ENCODE assay signal across 13 mouse cellular contexts in genomic region chr4:85405276-85405675, GRCm38 (mm10).
DNase-seq lines count a peak whose midpoint lies in the region; ATAC-seq lines count a peak whose summit lies in the region.
"Had no signal": no experiment of that assay in that cellular context is flagged by ENCODE, and none has a peak within 500 bp of the region (broad histone marks: within the 10 kb centered on the region; RNA-seq: fewer than 3 reads in every experiment).

No protein-coding gene starts in this region.

- no peak for DNase-seq in hindbrain, embryonic 11.5 days (ENCODE audit: low spot score)
- DNase-seq in brain, adult 2 months (ENCODE audit: low read depth, low spot score), result peak; percentile 76
- no peak for DNase-seq in spleen, postnatal 14 days (ENCODE audit: low spot score in 2 of 2)
- DNase-seq: thymus, adult 18-20 months had no signal

- H3K36me3 ChIP-seq in hindbrain, embryonic 13.5 days, result no peaks in the 10 kb centered on the region
- H3K36me3 ChIP-seq in hindbrain, embryonic 11.5 days (ENCODE audit: control insufficient read depth, insufficient read depth, low read length), result no peaks in the 10 kb centered on the region
- no peaks in the 10 kb centered on the region for H3K36me3 ChIP-seq in forebrain, embryonic 16.5 days (ENCODE audit: control insufficient read depth, insufficient read depth)
- H3K36me3 ChIP-seq in midbrain, embryonic 12.5 days, result no peaks in the 10 kb centered on the region
- no peaks in the 10 kb centered on the region for H3K36me3 ChIP-seq in intestine, embryonic 16.5 days (ENCODE audit: control insufficient read depth, insufficient read depth, low read length)
- H3K36me3 ChIP-seq: embryonic facial prominence, embryonic 15.5 days; limb, embryonic 10.5 days; liver, embryonic 13.5 days had no signal

- no peaks in the 10 kb centered on the region for H3K27me3 ChIP-seq in hindbrain, embryonic 13.5 days
- H3K27me3 ChIP-seq in hindbrain, embryonic 11.5 days (ENCODE audit: control insufficient read depth, insufficient read depth, low read length), result no peaks in the 10 kb centered on the region
- no peaks in the 10 kb centered on the region for H3K27me3 ChIP-seq in forebrain, embryonic 16.5 days (replicated peaks; ENCODE audit: control insufficient read depth, insufficient read depth, low read length)
- peaks cover 29% of the 10 kb centered on the region for H3K27me3 ChIP-seq in midbrain, embryonic 12.5 days
- no peaks in the 10 kb centered on the region for H3K27me3 ChIP-seq in intestine, embryonic 16.5 days (replicated peaks; ENCODE audit: control insufficient read depth, insufficient read depth, low read length)
- H3K27me3 ChIP-seq: embryonic facial prominence, embryonic 15.5 days; liver, embryonic 13.5 days had no signal

- ATAC-seq in hindbrain, embryonic 13.5 days (ENCODE audit: low FRiP score), result 0 out of 2 replicates have a peak, but pooled peaks have one; percentile 24
- ATAC-seq in hindbrain, embryonic 11.5 days (ENCODE audit: low FRiP score), result no peak
- peak; percentile 57 for ATAC-seq in forebrain, embryonic 16.5 days
- peak; percentile 53 for ATAC-seq in midbrain, embryonic 12.5 days (ENCODE audit: low FRiP score, low read depth)
- ATAC-seq in intestine, embryonic 16.5 days, result no peak
- ATAC-seq: intestine, postnatal 0 days had no signal

- no peak overlapping the region for H3K9ac ChIP-seq in hindbrain, embryonic 13.5 days
- no peak overlapping the region for H3K9ac ChIP-seq in hindbrain, embryonic 11.5 days (ENCODE audit: low read depth, low read length)
- H3K9ac ChIP-seq in forebrain, embryonic 16.5 days (replicated peaks; ENCODE audit: low read depth, low read length), result no peak overlapping the region; the same call in 1 of the 2 replicates
- 0 out of 2 replicates have a peak overlapping the region, but pooled peaks have one; percentile 20 for H3K9ac ChIP-seq in midbrain, embryonic 12.5 days (replicated peaks)
- no peak overlapping the region for H3K9ac ChIP-seq in intestine, embryonic 16.5 days (ENCODE audit: low read depth, low read length)
- H3K9ac ChIP-seq: embryonic facial prominence, embryonic 15.5 days; liver, embryonic 13.5 days had no signal

- H3K9me3 ChIP-seq in hindbrain, embryonic 13.5 days, result no peaks in the 10 kb centered on the region
- no peaks in the 10 kb centered on the region for H3K9me3 ChIP-seq in hindbrain, embryonic 11.5 days (ENCODE audit: control insufficient read depth, low read length)
- no peaks in the 10 kb centered on the region for H3K9me3 ChIP-seq in forebrain, embryonic 16.5 days (ENCODE audit: control insufficient read depth, low read length)
- no peaks in the 10 kb centered on the region for H3K9me3 ChIP-seq in midbrain, embryonic 12.5 days
- H3K9me3 ChIP-seq in intestine, embryonic 16.5 days (ENCODE audit: control insufficient read depth, low read length), result no peaks in the 10 kb centered on the region
- H3K9me3 ChIP-seq: embryonic facial prominence, embryonic 15.5 days; limb, embryonic 10.5 days; liver, embryonic 13.5 days had no signal

- 76% methylated on average over 7 of the region's 7 CpGs for WGBS in hindbrain, embryonic 13.5 days
- WGBS in hindbrain, embryonic 11.5 days, result 85% methylated on average over 7 of the region's 7 CpGs
- WGBS in forebrain, embryonic 16.5 days, result 71% methylated on average over 7 of the region's 7 CpGs
- WGBS in midbrain, embryonic 12.5 days, result 73% methylated on average over 6 of the region's 7 CpGs
- 85% methylated on average over 7 of the region's 7 CpGs for WGBS in intestine, embryonic 16.5 days

- no peak overlapping the region for H3K4me2 ChIP-seq in hindbrain, embryonic 13.5 days
- H3K4me2 ChIP-seq in hindbrain, embryonic 11.5 days (replicated peaks; ENCODE audit: low read depth, low read length), result no peak overlapping the region
- no peak overlapping the region for H3K4me2 ChIP-seq in forebrain, embryonic 16.5 days (ENCODE audit: low read length)
- no peak overlapping the region for H3K4me2 ChIP-seq in midbrain, embryonic 12.5 days (replicated peaks)
- no peak overlapping the region for H3K4me2 ChIP-seq in intestine, embryonic 16.5 days (ENCODE audit: low read depth, low read length)
- H3K4me2 ChIP-seq: embryonic facial prominence, embryonic 15.5 days; heart, embryonic 11.5 days; liver, embryonic 13.5 days had no signal

- H3K4me3 ChIP-seq in hindbrain, embryonic 13.5 days, result no peak overlapping the region
- no peak overlapping the region for H3K4me3 ChIP-seq in hindbrain, embryonic 11.5 days (ENCODE audit: low read depth, low read length)
- H3K4me3 ChIP-seq in forebrain, embryonic 16.5 days (replicated peaks; ENCODE audit: low read length), result no peak overlapping the region
- H3K4me3 ChIP-seq in midbrain, embryonic 12.5 days, result no peak overlapping the region
- H3K4me3 ChIP-seq in intestine, embryonic 16.5 days (ENCODE audit: low read length), result no peak overlapping the region
- H3K4me3 ChIP-seq: embryonic facial prominence, embryonic 15.5 days; limb, embryonic 10.5 days; liver, embryonic 13.5 days had no signal

- H3K4me1 ChIP-seq in hindbrain, embryonic 13.5 days (replicated peaks), result no peaks in the 10 kb centered on the region
- no peaks in the 10 kb centered on the region for H3K4me1 ChIP-seq in hindbrain, embryonic 11.5 days (replicated peaks; ENCODE audit: control insufficient read depth, insufficient read depth, low read length)
- no peaks in the 10 kb centered on the region for H3K4me1 ChIP-seq in forebrain, embryonic 16.5 days (replicated peaks; ENCODE audit: control insufficient read depth, insufficient read depth, low read length)
- H3K4me1 ChIP-seq in midbrain, embryonic 12.5 days, result no peaks in the 10 kb centered on the region
- H3K4me1 ChIP-seq in intestine, embryonic 16.5 days (ENCODE audit: control insufficient read depth, insufficient read depth, low read length), result no peaks in the 10 kb centered on the region
- H3K4me1 ChIP-seq: embryonic facial prominence, embryonic 15.5 days; limb, embryonic 10.5 days; liver, embryonic 13.5 days had no signal

- no peak overlapping the region for H3K27ac ChIP-seq in hindbrain, embryonic 13.5 days
- H3K27ac ChIP-seq in hindbrain, embryonic 11.5 days (ENCODE audit: low read depth, low read length), result no peak overlapping the region
- no peak overlapping the region for H3K27ac ChIP-seq in forebrain, embryonic 16.5 days (ENCODE audit: low read length)
- H3K27ac ChIP-seq in midbrain, embryonic 12.5 days (replicated peaks), result no peak overlapping the region
- no peak overlapping the region for H3K27ac ChIP-seq in intestine, embryonic 16.5 days (ENCODE audit: low read length)
- H3K27ac ChIP-seq: embryonic facial prominence, embryonic 15.5 days; limb, embryonic 10.5 days; liver, embryonic 13.5 days had no signal

Comparison
In these comparisons a context has a peak if more than half of its experiments do, and no peak if none do; other contexts are left out.
1. ATAC-seq: peak in hindbrain, embryonic 13.5 days (single experiment), forebrain, embryonic 16.5 days (single experiment) and midbrain, embryonic 12.5 days (single experiment); none in hindbrain, embryonic 11.5 days (single experiment) and intestine, embryonic 16.5 days (single experiment).